Mouse (Mus musculus): ENCODE measurements around the gene Arg2.
"Not testable (repeated sequence)": the region's sequence is repeated elsewhere in the genome, so short reads cannot be mapped to it uniquely, and the experiment has no call there.

Gene Arg2

DNA sequence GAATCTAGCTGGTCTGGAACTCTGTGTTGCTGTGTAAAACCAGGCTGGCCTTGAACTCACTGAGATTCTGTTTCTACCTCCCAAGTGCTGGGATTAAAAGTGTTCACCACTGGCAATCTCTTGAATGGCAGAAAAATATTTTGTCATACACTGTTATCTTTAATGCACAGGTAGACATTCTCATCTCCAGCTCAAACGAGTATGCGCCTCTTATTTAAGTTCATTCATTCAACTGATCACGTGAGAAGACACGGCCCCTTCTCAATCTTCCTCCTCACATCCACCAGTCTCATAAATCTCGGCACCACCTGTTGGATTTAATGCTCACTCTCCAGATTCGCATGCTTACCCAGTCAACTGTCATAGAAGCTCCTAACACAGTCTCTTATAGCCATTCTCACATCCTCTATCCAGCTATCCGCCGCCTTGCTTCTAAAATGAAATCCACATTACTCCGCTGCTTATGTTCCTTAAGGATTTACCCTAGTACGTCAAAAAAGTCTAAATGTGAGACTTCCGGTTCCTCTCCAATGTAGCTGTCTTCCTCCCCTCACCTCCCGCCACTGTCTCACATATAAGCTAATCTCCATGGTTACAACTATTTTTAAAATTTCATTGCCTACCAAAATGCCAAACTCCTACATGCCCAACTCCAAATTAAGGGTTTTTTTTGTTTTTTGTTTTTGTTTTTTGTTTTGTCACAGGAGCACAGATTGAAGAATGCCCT, 40.9 kb downstream of the Arg2 start:
- peak; percentile 64 for DNase-seq

DNA sequence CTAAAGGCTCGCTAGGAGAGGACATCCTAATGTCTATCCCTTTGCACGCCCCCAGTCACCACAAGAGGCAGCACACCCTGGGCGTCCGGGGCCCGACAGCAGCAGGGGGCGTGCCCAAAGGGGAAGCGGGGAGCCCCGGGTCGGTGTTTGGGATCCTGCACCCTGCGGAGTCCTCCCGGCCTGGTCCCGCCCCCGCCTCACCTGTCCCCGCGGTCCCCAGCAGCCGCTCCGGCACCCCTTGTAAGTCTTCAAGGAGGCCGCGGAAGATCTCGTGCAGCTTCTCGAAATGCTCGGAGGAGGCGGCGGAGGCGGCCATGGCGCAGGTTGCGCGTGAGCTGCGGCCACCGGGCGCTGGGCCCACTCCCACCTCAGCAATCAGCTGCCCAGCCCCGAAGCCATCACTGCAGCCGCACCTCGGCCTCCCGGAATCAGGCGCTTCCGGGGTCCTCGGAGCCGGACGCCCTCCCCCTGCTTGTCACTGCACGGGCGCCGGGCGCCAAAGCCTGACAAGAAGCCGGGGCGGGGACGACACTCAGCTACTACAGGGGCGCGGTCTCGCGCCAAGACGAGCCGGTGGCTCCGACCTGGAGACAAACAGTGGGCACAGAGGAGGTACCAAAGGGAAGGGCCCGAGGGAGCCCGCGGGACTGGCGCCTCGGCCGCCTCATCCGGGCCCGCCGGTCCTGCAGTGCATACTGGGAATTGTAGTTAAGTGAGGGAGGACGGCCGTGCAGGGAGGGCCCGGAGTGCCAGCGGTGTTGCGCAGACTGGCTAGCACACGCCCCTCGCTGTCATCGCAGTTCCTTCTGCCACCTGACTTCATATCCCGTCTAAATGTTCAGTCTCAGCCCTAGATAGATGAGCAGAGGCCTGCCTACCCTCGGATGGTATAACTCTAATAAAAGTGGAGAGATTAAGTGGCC, 41.7 kb downstream of the Arg2 start, which contains the start of gene Vti1b:
Gene Vti1b, minus strand, starts transcription at position 649 of the 923 bp plus-strand sequence.
- DNase-seq = peak; percentile 99

DNA sequence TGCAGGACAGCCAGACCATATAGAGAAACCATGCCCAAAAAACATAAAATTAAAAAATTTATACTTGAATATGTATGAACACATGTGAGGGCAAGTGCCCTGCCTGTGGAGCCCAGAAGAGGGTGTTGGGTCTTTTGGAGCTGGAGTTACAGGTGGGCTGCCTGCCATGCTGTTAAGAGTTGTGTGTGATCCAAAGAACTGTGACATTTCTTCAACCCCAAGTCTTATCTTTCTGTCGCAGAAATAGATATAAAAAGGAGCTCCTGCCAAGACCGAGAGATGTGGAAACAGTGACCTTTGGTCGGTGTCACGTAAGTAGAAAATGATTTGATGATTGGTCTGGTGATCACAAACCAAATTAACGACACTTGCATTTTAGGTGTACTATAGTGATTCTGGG, 43.1 kb downstream of the Arg2 start:
- no peak for DNase-seq

DNA sequence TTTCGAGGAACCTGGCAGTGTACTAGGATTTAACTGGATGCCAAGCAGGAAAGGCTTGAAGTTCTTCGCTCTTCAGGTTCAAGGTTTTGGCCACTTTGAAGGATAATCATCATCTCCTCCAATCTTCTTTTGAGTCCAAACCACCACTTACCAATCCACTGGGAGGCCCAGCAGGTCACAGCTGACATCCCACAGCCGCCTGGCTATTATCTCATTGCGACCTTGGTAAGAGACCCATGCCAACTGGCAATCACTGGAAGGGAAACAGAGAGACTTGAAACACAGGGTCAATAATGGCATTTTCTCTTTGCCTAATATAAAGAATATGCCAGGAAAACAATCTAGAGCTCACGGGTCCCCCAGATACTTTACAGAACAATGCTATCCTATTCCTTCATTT, 45.4 kb downstream of the Arg2 start:
- peak; percentile 74 for DNase-seq

DNA sequence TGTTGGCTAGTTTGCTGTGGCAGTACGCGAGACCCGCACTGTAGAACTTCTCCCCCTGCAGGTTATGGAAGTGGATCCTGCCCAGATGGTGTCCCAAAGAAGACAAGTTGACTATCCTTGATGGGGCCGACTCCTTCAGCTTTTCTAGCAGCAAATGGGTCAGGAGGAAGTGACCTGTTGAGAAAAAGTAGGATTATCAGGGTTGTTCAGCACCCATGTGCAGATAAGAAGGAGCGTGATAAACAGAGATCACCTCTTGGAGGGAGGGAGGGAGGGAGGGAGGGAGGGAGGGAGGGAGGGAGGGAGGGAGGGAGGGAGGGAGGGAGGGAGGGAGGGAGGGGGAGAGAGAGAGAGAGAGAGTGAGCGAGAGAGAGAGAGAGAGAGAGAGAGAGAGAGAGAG, 54.6 kb downstream of the Arg2 start:
- not testable (repeated sequence) for DNase-seq

DNA sequence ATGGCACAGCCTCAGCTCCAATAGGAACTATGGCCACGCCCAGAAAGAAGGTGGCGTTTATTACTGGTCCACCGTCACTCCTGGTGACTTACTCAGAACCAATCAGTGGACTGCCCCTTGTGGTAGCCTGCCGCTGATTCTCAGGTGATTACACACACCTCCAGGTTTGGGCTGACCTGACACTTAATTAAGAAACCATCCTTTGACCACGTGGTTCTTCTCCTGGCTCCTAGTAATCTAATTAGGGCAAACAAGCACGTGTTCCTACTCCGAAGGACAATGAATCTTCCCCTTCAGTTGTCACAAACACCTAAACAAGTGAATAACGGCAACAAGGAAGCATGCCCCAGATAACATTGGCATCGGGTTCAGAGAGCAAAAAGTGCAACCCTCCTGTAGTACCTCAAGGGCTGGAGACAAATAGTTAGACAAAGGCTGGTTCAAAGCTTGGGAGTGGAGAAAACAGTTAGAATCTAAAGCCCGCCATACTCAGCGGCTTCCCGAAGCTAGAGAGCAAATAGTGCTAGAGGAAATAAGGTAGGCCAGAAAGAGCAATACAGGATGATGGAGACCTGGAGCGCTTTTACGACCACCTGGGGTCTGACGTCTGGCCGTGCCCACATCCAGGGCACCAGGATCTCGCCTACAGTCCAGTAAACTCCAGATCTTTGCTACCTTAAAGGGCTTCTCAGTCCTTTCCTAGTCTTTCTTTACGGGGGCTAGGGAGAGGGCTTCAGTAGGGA, 60.5 kb downstream of the Arg2 start:
- peak; percentile 95 for DNase-seq

DNA sequence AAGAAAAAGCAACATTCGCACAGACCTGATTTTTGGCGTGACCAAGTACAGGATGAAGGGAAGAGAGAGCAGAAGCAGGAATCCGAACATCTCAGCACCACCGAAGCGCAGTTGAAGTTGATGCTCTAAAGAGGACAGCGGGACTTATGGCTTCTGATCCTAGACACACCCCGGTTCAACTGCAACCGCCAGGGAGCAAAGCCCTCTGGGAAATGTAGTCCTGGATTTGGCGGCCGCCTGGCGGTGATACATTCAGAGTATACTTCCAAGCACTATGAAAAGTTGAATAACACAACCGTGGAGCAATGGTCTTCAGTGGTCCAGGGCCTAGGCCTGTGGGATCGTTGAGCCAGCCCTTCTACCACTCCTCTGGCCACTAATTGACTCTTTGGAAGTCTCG, 61.1 kb downstream of the Arg2 start:
- peak; percentile 96 for DNase-seq

DNA sequence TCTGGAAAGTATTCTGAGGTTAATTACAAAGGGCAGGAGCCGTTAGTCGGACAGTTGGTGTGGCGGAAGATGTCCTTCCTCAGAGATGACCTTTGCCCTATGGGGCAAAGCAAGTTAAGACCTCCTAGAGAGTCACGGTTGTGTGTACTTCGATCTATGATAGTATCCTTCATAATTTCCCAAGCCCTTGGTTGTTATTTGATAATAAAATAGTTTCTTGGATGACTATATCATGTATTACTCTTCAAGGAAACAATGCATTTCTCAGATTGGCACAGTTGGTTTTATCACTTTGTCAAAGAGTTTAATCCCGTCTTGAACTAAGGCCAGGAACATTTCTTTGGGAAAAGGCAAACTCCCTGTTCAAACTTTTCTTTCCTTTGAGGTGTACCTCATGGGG, 61.6 kb downstream of the Arg2 start, which contains the start of gene Rdh11:
Gene Rdh11, minus strand, starts transcription at position 101 of the 400 bp plus-strand sequence.
- no peak for DNase-seq

DNA sequence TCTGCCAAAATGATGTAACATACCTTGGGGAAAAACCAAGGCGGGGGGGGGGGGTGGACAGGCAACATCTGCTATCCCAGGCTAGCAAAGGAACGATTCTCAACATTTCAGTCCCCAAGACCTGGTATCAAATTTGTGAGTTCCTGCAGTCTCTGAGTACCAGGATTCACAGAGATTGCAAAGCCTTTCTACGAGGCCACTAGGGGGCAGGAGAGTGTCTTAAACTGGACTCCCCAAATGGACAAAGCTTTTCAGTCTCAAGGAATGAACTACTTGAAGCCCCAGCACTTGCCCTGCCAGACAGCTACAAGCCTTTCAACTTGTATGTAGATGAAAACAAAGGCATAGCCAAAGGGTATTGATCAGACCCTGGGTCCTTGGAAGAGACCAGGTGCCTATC, 62.9 kb downstream of the Arg2 start:
- peak; percentile 92 for DNase-seq

DNA sequence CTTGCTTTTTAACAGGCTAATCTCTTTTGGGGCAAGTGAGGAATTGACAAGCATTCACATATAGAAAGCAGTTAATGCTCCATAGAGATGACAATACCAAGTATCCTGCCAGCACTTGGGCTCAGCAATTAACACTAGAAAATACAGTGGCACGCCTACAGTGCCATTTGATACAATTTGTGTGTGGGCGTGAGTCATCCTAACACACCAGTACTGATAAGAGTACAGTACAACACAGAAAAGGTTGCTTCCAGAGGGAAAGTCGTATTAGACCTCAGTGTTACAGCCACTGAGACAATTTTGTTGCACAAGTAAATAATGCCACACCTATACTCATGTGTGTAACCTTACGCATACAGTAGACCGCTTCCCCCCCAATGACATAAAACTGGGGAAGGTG, 66.5 kb downstream of the Arg2 start:
- DNase-seq = no peak

DNA sequence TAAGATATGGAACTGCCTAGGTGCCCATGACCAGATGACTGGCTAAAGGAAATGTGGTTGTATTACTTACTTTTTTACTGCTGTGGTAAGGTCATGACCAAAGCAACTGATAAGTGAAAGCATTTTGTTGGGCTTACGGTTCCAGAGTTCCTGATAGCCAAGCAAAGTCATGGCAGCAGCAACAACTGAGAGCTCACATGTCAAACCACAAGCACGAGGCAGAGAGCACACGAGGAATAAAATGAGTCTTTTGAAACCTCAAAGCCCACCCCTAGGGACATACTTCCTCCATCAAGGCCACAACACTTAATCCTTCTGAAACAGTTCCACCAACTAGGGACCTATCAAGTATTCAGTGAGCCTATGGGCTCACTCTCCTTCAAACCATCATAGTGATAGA, 71.3 kb downstream of the Arg2 start:
- no peak for DNase-seq
